Mouse (Mus musculus) thymus, adult 2 months (tissue): Measurements from ENCODE around the gene Lekr1.

Source experiments
- CTCF ChIP-seq: fragments of 200-500 bp; IDR thresholded peaks from 2 replicates; pipeline ENCODE4 v1.5.1; 2012; ENCODE audit warnings: mild to moderate bottlenecking, control low read depth, low read length, moderate library complexity, borderline replicate concordance; ENCODE audit not compliant: control insufficient read depth, poor library complexity, insufficient read depth; ENCODE audit errors: extremely low read depth
- POLR2A ChIP-seq: fragments of 200-500 bp; IDR thresholded peaks from 2 replicates; pipeline ENCODE4 v1.6.1; 2012; ENCODE audit warnings: mild to moderate bottlenecking, low read length, control low read depth, moderate library complexity; ENCODE audit not compliant: control insufficient read depth, poor library complexity, insufficient read depth; ENCODE audit errors: extremely low read depth

DNA sequence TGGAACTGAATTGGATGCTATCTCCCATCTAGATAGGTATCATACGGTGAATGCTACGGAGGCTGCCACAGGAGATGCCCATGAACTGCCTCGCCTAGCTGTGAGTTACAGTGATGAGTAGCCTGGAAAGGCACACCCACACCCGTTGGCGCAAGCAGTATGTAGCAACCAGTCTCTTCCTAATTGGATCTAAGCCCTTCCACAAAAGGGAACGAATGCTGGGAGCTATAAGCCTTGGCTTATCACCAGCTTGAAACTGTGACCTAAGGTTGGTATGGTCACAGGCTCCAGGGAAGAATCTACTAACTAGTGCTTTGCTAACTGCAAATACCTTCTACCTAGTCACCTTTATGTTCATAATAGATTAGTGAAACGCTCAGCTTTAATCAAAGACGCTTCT is 175.1 kb downstream of the Lekr1 start:
- TF ChIP-seq POLR2A (no peak), CTCF (no peak)
